In genomic region chr6:51580040-51580680, GRCm38 (mm10) we compare ENCODE assay signal across 8 mouse cellular contexts. TPM values are rescaled to one million over a fixed set of nuclear protein-coding genes. Genes with fewer than 3 reads are reported as not detected.
DNase-seq lines count a peak whose midpoint lies in the region; ATAC-seq lines count a peak whose summit lies in the region.

No protein-coding gene starts in this region.

- no peak overlapping the region for H3K4me3 ChIP-seq in hindbrain, embryonic 13.5 days

- DNase-seq in NIH3T3 (ENCODE audit: low read depth) = peak; percentile 96
- DNase-seq in cerebellum, adult 9-11 months = peak; percentile 76
- DNase-seq in frontal cortex, postnatal 14 days (ENCODE audit: low spot score in 2 of 2) = peak; percentile 55 to 79
- DNase-seq in layer of hippocampus, postnatal 10 days (ENCODE audit: low spot score in 2 of 2) = peak; percentile 88 to 91
- peak; percentile 88 for DNase-seq in lung, postnatal 10 days
- peak; percentile 81 for DNase-seq in retina, adult 2 months (ENCODE audit: low read depth, low spot score)
- peak; percentile 81 for DNase-seq in thymus, postnatal 14 days

- no peak overlapping the region for H3K4me2 ChIP-seq in hindbrain, embryonic 13.5 days

- H3K36me3 ChIP-seq in hindbrain, embryonic 13.5 days = no peaks in the 10 kb centered on the region

- H3K4me1 ChIP-seq in hindbrain, embryonic 13.5 days (replicated peaks) = peaks cover 26% of the 10 kb centered on the region

- H3K9me3 ChIP-seq in hindbrain, embryonic 13.5 days = no peaks in the 10 kb centered on the region

- H3K9ac ChIP-seq in hindbrain, embryonic 13.5 days = no peak overlapping the region

- H3K27me3 ChIP-seq in hindbrain, embryonic 13.5 days = no peaks in the 10 kb centered on the region

- WGBS in hindbrain, embryonic 13.5 days = 29% methylated on average over 18 of the region's 18 CpGs

- ATAC-seq in hindbrain, embryonic 13.5 days (ENCODE audit: low FRiP score) = peak; percentile 85

- H3K27ac ChIP-seq in hindbrain, embryonic 13.5 days = peak overlapping the region; percentile 66

RNA-seq across cellular contexts. Expression of gene Snx10, which starts 56.5 kb away (rescaled TPM):
- 47.9 and 51.3 TPM in 2 replicates for polyA plus RNA-seq in hindbrain, embryonic 13.5 days (2015; fragmentation: Nextera tagmentation; extraction: Ambion mirVana)
- 100 to 1,000 TPM; 123 to 133 TPM for total RNA-seq in layer of hippocampus, postnatal 10 days (2021)
